Mouse (Mus musculus): Measurements from ENCODE around the gene Rybp.

Gene Rybp

GRCm38 (mm10) chr6:100288016-100288729 is 888 bp upstream of the Rybp start:
- peak in 1 of 2 experiments; percentile 8 for DNase-seq (ENCODE audit: low spot score in 2 of 2)

GRCm38 (mm10) chr6:100286573-100287333 is 532 bp downstream of the Rybp start:
- peak; percentile 23 to 39 for DNase-seq (ENCODE audit: low spot score in 2 of 2)

GRCm38 (mm10) chr6:100285985-100286572 is 1.2 kb downstream of the Rybp start:
- no peak for DNase-seq (ENCODE audit: low spot score in 2 of 2)

- DNase-seq (ENCODE audit: low spot score in 2 of 2) = no peak
Measured at GRCm38 (mm10) chr6:100278841-100279240, 8.4 kb downstream of the Rybp start.

- no peak for DNase-seq (ENCODE audit: low spot score in 2 of 2)
Measured at GRCm38 (mm10) chr6:100276344-100276743, 10.9 kb downstream of the Rybp start.

- DNase-seq (ENCODE audit: low spot score in 2 of 2) = no peak
Measured at GRCm38 (mm10) chr6:100275643-100276042, 11.6 kb downstream of the Rybp start.

GRCm38 (mm10) chr6:100273556-100273955 is 13.7 kb downstream of the Rybp start:
- no peak for DNase-seq (ENCODE audit: low spot score in 2 of 2)

GRCm38 (mm10) chr6:100271992-100272391 is 15.3 kb downstream of the Rybp start:
- DNase-seq (ENCODE audit: low spot score in 2 of 2) = no peak

- DNase-seq (ENCODE audit: low spot score in 2 of 2) = no peak
Measured at GRCm38 (mm10) chr6:100270765-100271164, 16.5 kb downstream of the Rybp start.

GRCm38 (mm10) chr6:100259607-100260006 is 27.7 kb downstream of the Rybp start:
- no peak for DNase-seq (ENCODE audit: low spot score in 2 of 2)

GRCm38 (mm10) chr6:100258278-100258677 is 29.0 kb downstream of the Rybp start:
- DNase-seq (ENCODE audit: low spot score in 2 of 2) = no peak

- no peak for DNase-seq (ENCODE audit: low spot score in 2 of 2)
Measured at GRCm38 (mm10) chr6:100255411-100255810, 31.9 kb downstream of the Rybp start.

GRCm38 (mm10) chr6:100254671-100255070 is 32.6 kb downstream of the Rybp start:
- no peak for DNase-seq (ENCODE audit: low spot score in 2 of 2)

- no peak for DNase-seq (ENCODE audit: low spot score in 2 of 2)
Measured at GRCm38 (mm10) chr6:100244474-100244873, 42.8 kb downstream of the Rybp start.

- DNase-seq (ENCODE audit: low spot score in 2 of 2) = no peak
Measured at GRCm38 (mm10) chr6:100235036-100235435, 52.2 kb downstream of the Rybp start.

GRCm38 (mm10) chr6:100233522-100233921 is 53.8 kb downstream of the Rybp start:
- DNase-seq (ENCODE audit: low spot score in 2 of 2) = no peak

GRCm38 (mm10) chr6:100233061-100233460 is 54.2 kb downstream of the Rybp start:
- DNase-seq (ENCODE audit: low spot score in 2 of 2) = no peak

GRCm38 (mm10) chr6:100226204-100226603 is 61.1 kb downstream of the Rybp start:
- DNase-seq (ENCODE audit: low spot score in 2 of 2) = no peak

GRCm38 (mm10) chr6:100223932-100224331 is 63.4 kb downstream of the Rybp start:
- DNase-seq (ENCODE audit: low spot score in 2 of 2) = no peak

- DNase-seq (ENCODE audit: low spot score in 2 of 2) = no peak
Measured at GRCm38 (mm10) chr6:100223435-100223834, 63.9 kb downstream of the Rybp start.

GRCm38 (mm10) chr6:100222927-100223326 is 64.4 kb downstream of the Rybp start:
- DNase-seq (ENCODE audit: low spot score in 2 of 2) = no peak

GRCm38 (mm10) chr6:100221803-100222202 is 65.5 kb downstream of the Rybp start:
- no peak for DNase-seq (ENCODE audit: low spot score in 2 of 2)

Measured in frontal cortex, postnatal 25 days (tissue).